Mouse (Mus musculus): ENCODE data around the gene Fads1. TPM values are rescaled to one million over a fixed set of nuclear protein-coding genes. Genes with fewer than 3 reads are reported as not detected.

Fads1 gene
- total RNA-seq, 2 experiments from 2014 or later, result 171 to 184 TPM

GRCm38 (mm10) chr19:10205051-10205450 is 22.4 kb downstream of the Fads1 start:
- no peak for DNase-seq (ENCODE audit: low spot score in 2 of 2)

GRCm38 (mm10) chr19:10208851-10209250 is 26.2 kb downstream of the Fads1 start:
- no peak for DNase-seq (ENCODE audit: low spot score in 2 of 2)

GRCm38 (mm10) chr19:10210885-10211284 is 28.2 kb downstream of the Fads1 start:
- no peak for DNase-seq (ENCODE audit: low spot score in 2 of 2)

- DNase-seq (ENCODE audit: low spot score in 2 of 2), result no peak
Observed at GRCm38 (mm10) chr19:10213796-10214471, 31.2 kb downstream of the Fads1 start.

GRCm38 (mm10) chr19:10216101-10216500 is 33.4 kb downstream of the Fads1 start:
- DNase-seq (ENCODE audit: low spot score in 2 of 2), result no peak

- peak; percentile 51 to 78 for DNase-seq (ENCODE audit: low spot score in 2 of 2)
Observed at GRCm38 (mm10) chr19:10219108-10219507, 36.4 kb downstream of the Fads1 start.

- no peak for DNase-seq (ENCODE audit: low spot score in 2 of 2)
Observed at GRCm38 (mm10) chr19:10219593-10219992, 36.9 kb downstream of the Fads1 start.

- DNase-seq (ENCODE audit: low spot score in 2 of 2), result no peak
Observed at GRCm38 (mm10) chr19:10221585-10221984, 38.9 kb downstream of the Fads1 start.

GRCm38 (mm10) chr19:10222656-10223055 is 40.0 kb downstream of the Fads1 start:
- no peak for DNase-seq (ENCODE audit: low spot score in 2 of 2)

GRCm38 (mm10) chr19:10223561-10223960 is 40.9 kb downstream of the Fads1 start:
- DNase-seq (ENCODE audit: low spot score in 2 of 2), result no peak

- DNase-seq (ENCODE audit: low spot score in 2 of 2), result no peak
Observed at GRCm38 (mm10) chr19:10224637-10225453, 42.2 kb downstream of the Fads1 start.

GRCm38 (mm10) chr19:10225767-10226166 is 43.1 kb downstream of the Fads1 start:
- no peak for DNase-seq (ENCODE audit: low spot score in 2 of 2)

GRCm38 (mm10) chr19:10231016-10231415 is 48.3 kb downstream of the Fads1 start:
- DNase-seq (ENCODE audit: low spot score in 2 of 2), result no peak

GRCm38 (mm10) chr19:10231871-10232270 is 49.2 kb downstream of the Fads1 start:
- DNase-seq (ENCODE audit: low spot score in 2 of 2), result no peak

- peak in 1 of 2 experiments; percentile 28 for DNase-seq (ENCODE audit: low spot score in 2 of 2)
Observed at GRCm38 (mm10) chr19:10232327-10233017, 49.8 kb downstream of the Fads1 start.

- DNase-seq (ENCODE audit: low spot score in 2 of 2), result no peak
Observed at GRCm38 (mm10) chr19:10235784-10236565, 53.3 kb downstream of the Fads1 start.

GRCm38 (mm10) chr19:10238477-10238876 is 55.8 kb downstream of the Fads1 start:
- DNase-seq (ENCODE audit: low spot score in 2 of 2), result no peak

GRCm38 (mm10) chr19:10239419-10239818 is 56.7 kb downstream of the Fads1 start:
- no peak for DNase-seq (ENCODE audit: low spot score in 2 of 2)

- no peak for DNase-seq (ENCODE audit: low spot score in 2 of 2)
Observed at GRCm38 (mm10) chr19:10239975-10240653, 57.4 kb downstream of the Fads1 start.

- peak; percentile 70 to 80 for DNase-seq (ENCODE audit: low spot score in 2 of 2)
Observed at GRCm38 (mm10) chr19:10240654-10241305, 58.1 kb downstream of the Fads1 start, which contains the start of gene Myrf. Myrf (minus strand) TSS chr19:10240748.

Data from left cerebral cortex, adult 18-20 months (tissue).